Mouse (Mus musculus) heart, postnatal 0 days (tissue): ENCODE data around the gene Reg3g.

Source experiments
- CTCF ChIP-seq: IDR thresholded peaks from 2 replicates; pipeline ENCODE4 v1.5.1; 2016; ENCODE audit warnings: antibody characterized with exemption, control low read depth, low read depth
- EP300 ChIP-seq: IDR thresholded peaks from 2 replicates; pipeline ENCODE4 v1.6.1; 2016; ENCODE audit warnings: antibody characterized with exemption, low read depth

DNA sequence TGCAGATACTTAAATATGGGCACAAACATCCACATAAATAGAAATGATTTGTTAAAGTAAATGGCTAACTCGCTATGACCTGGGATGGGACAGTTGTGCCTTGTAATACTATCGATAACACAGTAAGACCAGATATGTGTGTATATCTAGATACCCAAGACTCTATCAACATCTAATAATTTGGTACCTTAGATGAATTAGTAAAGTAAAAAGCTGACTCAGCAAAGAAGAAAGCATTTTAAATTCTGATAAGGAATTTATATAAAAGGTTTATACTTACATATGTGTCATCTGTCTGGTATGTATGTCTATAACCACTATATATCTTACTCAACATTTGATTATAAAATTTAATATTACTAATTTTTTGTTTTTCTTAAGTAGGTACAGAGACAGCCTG lies 15.9 kb downstream of the Reg3g start:
- TF ChIP-seq CTCF (no peak), EP300 (no peak)
